Mouse (Mus musculus): ENCODE data around the gene Samhd1.

DNA sequence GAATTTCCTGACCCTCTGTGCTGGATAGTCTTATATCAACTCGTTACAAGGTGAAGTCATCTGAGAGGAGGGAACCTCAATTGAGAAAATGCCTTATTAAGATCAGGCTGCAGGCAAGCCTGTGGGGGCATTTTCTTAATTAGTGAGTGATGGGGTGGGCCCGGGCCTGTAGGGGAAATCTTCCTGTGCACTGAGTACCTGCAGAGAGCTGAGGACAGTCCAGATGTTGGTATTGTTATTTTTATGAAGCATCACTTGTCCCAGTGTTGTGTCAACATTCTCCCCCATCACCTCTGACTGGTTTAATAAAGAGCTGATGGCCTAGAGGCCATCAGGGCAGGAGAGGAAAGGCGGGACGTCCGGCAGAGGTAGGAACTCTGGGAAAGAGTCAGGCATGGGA lies 9.1 kb upstream of the Samhd1 start:
- TF ChIP-seq CTCF (IDR thresholded peaks at IDR 0.05; ENCODE audit: low read depth, low read length) (no peak), POLR2A (IDR thresholded peaks at IDR 0.05; ENCODE audit: borderline replicate concordance, low read depth, low read length) (no peak)

Data from bone marrow macrophage, adult 2 months (primary cell).